Comparison of ENCODE assay signal across 13 mouse cellular contexts in the genomic region with DNA sequence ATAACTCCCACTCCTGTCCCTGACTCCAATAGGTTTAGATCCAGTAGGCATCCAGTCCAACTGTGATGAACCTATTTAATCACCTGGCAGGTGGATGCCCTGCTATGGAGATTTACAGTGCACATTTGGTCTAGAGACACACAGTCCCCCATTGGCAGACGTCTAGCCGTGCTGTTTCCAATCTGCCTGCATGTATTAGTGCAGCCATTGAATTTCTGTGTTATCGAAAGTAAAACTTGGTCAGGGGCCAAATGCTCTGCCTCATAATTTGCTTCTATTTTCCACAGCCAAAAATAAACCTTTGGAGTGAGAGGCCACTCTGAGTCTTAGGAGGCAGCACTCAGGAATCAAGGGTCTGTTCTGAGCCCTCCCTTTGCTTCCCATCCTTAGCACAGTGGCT. TPM values are rescaled to one million over a fixed set of nuclear protein-coding genes. Genes with fewer than 3 reads are reported as not detected.
DNase-seq lines count a peak whose midpoint lies in the region; ATAC-seq and TF ChIP-seq lines count a peak whose summit lies in the region.
"Had no signal": no experiment of that assay in that cellular context is flagged by ENCODE, and none has a peak within 500 bp of the region (broad histone marks: within the 10 kb centered on the region; RNA-seq: fewer than 3 reads in every experiment).

No protein-coding gene starts in this region.

- no peak for TF ChIP-seq CTCF in intestine, postnatal 0 days (IDR thresholded peaks at IDR 0.05; ENCODE audit: low read depth)

- no peak overlapping the region for H3K4me3 ChIP-seq in intestine, postnatal 0 days (ENCODE audit: low read depth, low read length)
- no peak overlapping the region for H3K4me3 ChIP-seq in intestine, embryonic 16.5 days (ENCODE audit: low read length)
- no peak overlapping the region for H3K4me3 ChIP-seq in heart, embryonic 15.5 days
- no peak overlapping the region for H3K4me3 ChIP-seq in midbrain, embryonic 16.5 days (ENCODE audit: low read depth, low read length)
- H3K4me3 ChIP-seq: hindbrain, embryonic 10.5 days; liver, embryonic 13.5 days; stomach, embryonic 15.5 days had no signal

- H3K9ac ChIP-seq in intestine, postnatal 0 days (ENCODE audit: low read depth, low read length): no peak overlapping the region
- H3K9ac ChIP-seq in intestine, embryonic 16.5 days (ENCODE audit: low read depth, low read length): no peak overlapping the region
- no peak overlapping the region for H3K9ac ChIP-seq in heart, embryonic 15.5 days
- H3K9ac ChIP-seq in midbrain, embryonic 16.5 days (ENCODE audit: low read depth, low read length): no peak overlapping the region
- H3K9ac ChIP-seq: liver, embryonic 13.5 days; stomach, embryonic 15.5 days had no signal

- DNase-seq in adrenal gland, postnatal 10 days: peak; percentile 52
- no peak for DNase-seq in adrenal gland, postnatal 4 days (ENCODE audit: low spot score in 2 of 2)
- peak; percentile 28 for DNase-seq in 3T3-L1 (ENCODE audit: low read depth, low spot score)
- no peak for DNase-seq in spleen, adult 12 weeks (ENCODE audit: low spot score)
- DNase-seq: cerebellum, adult 11 months; liver, embryonic 13.5 days; right cerebral cortex, adult 18-20 months had no signal

- 61% methylated on average over 3 of the region's 3 CpGs for WGBS in intestine, postnatal 0 days
- WGBS in intestine, embryonic 16.5 days: 51% methylated on average over 3 of the region's 3 CpGs
- WGBS in heart, embryonic 15.5 days: 23% methylated on average over 3 of the region's 3 CpGs
- 78% methylated on average over 3 of the region's 3 CpGs for WGBS in midbrain, embryonic 16.5 days

- no peaks in the 10 kb centered on the region for H3K36me3 ChIP-seq in intestine, postnatal 0 days (ENCODE audit: control insufficient read depth, insufficient read depth)
- H3K36me3 ChIP-seq in intestine, embryonic 16.5 days (ENCODE audit: control insufficient read depth, insufficient read depth, low read length): no peaks in the 10 kb centered on the region
- H3K36me3 ChIP-seq in heart, embryonic 15.5 days: no peaks in the 10 kb centered on the region
- no peaks in the 10 kb centered on the region for H3K36me3 ChIP-seq in midbrain, embryonic 16.5 days (ENCODE audit: control insufficient read depth, insufficient read depth, low read length)
- H3K36me3 ChIP-seq: hindbrain, embryonic 10.5 days; liver, embryonic 13.5 days; stomach, embryonic 15.5 days had no signal

- no peaks in the 10 kb centered on the region for H3K9me3 ChIP-seq in intestine, postnatal 0 days (ENCODE audit: control insufficient read depth)
- no peaks in the 10 kb centered on the region for H3K9me3 ChIP-seq in intestine, embryonic 16.5 days (ENCODE audit: control insufficient read depth, low read length)
- H3K9me3 ChIP-seq in heart, embryonic 15.5 days (replicated peaks): no peaks in the 10 kb centered on the region
- H3K9me3 ChIP-seq in midbrain, embryonic 16.5 days (replicated peaks; ENCODE audit: control insufficient read depth, low read length, poor library complexity, severe bottlenecking): no peaks in the 10 kb centered on the region
- H3K9me3 ChIP-seq: liver, embryonic 13.5 days; stomach, embryonic 15.5 days had no signal

- H3K4me1 ChIP-seq in intestine, postnatal 0 days (replicated peaks; ENCODE audit: control insufficient read depth, insufficient read depth, low read length): peaks cover 11% of the 10 kb centered on the region
- H3K4me1 ChIP-seq in intestine, embryonic 16.5 days (ENCODE audit: control insufficient read depth, insufficient read depth, low read length): peaks cover 18% of the 10 kb centered on the region
- peaks cover 51% of the 10 kb centered on the region for H3K4me1 ChIP-seq in heart, embryonic 15.5 days (replicated peaks)
- no peaks in the 10 kb centered on the region for H3K4me1 ChIP-seq in midbrain, embryonic 16.5 days (ENCODE audit: control insufficient read depth, insufficient read depth, low read length)
- H3K4me1 ChIP-seq: hindbrain, embryonic 10.5 days; liver, embryonic 13.5 days had no signal

- H3K27me3 ChIP-seq in intestine, postnatal 0 days (replicated peaks; ENCODE audit: control insufficient read depth, insufficient read depth, low read length): no peaks in the 10 kb centered on the region
- no peaks in the 10 kb centered on the region for H3K27me3 ChIP-seq in intestine, embryonic 16.5 days (replicated peaks; ENCODE audit: control insufficient read depth, insufficient read depth, low read length)
- H3K27me3 ChIP-seq in heart, embryonic 15.5 days: no peaks in the 10 kb centered on the region
- no peaks in the 10 kb centered on the region for H3K27me3 ChIP-seq in midbrain, embryonic 16.5 days (ENCODE audit: control insufficient read depth, insufficient read depth, low read depth, low read length)
- H3K27me3 ChIP-seq: liver, embryonic 13.5 days; stomach, embryonic 15.5 days had no signal

- H3K27ac ChIP-seq in intestine, postnatal 0 days (ENCODE audit: low read depth, low read length): no peak overlapping the region
- no peak overlapping the region for H3K27ac ChIP-seq in intestine, embryonic 16.5 days (ENCODE audit: low read length)
- H3K27ac ChIP-seq in heart, embryonic 15.5 days: peak overlapping the region; percentile 64
- H3K27ac ChIP-seq in midbrain, embryonic 16.5 days (ENCODE audit: low read length): no peak overlapping the region
- H3K27ac ChIP-seq: hindbrain, embryonic 10.5 days; liver, embryonic 13.5 days; stomach, embryonic 15.5 days had no signal

- no peak for ATAC-seq in intestine, postnatal 0 days
- ATAC-seq in intestine, embryonic 16.5 days: no peak
- ATAC-seq in heart, embryonic 15.5 days (replicated peaks; ENCODE audit: insufficient number of reproducible peaks, insufficient read depth, low FRiP score, low read depth): peak; percentile 67; the same call in 1 of the 2 replicates
- ATAC-seq in midbrain, embryonic 16.5 days: no peak

- H3K4me2 ChIP-seq in intestine, postnatal 0 days (replicated peaks; ENCODE audit: low read depth): 0 out of 2 replicates have a peak overlapping the region, but pooled peaks have one; percentile 4
- no peak overlapping the region for H3K4me2 ChIP-seq in intestine, embryonic 16.5 days (ENCODE audit: low read depth, low read length)
- H3K4me2 ChIP-seq in heart, embryonic 15.5 days: peak overlapping the region; percentile 39
- no peak overlapping the region for H3K4me2 ChIP-seq in midbrain, embryonic 16.5 days (ENCODE audit: low read length)
- H3K4me2 ChIP-seq: liver, embryonic 13.5 days; stomach, embryonic 15.5 days had no signal

RNA-seq across cellular contexts. Expression of a gene that starts 46.6 kb away (rescaled TPM):
- 10 to 100 TPM; 31.8 to 35.7 TPM for total RNA-seq in adrenal gland, postnatal 10 days (2021)
- 10 to 100 TPM; 49.4 to 53.2 TPM for total RNA-seq in adrenal gland, postnatal 4 days (2021)
- polyA plus RNA-seq in intestine, postnatal 0 days (2015; fragmentation: Nextera tagmentation; extraction: Ambion mirVana): 11.0 and 11.7 TPM in 2 replicates
- polyA plus RNA-seq in intestine, embryonic 16.5 days (2015; fragmentation: Nextera tagmentation; extraction: Ambion mirVana): 20.2 and 20.8 TPM in 2 replicates
- polyA plus RNA-seq in heart, embryonic 15.5 days (2015; fragmentation: Nextera tagmentation; extraction: Ambion mirVana): 27.1 and 29.7 TPM in 2 replicates
- 5.8 and 6.7 TPM in 2 replicates for polyA plus RNA-seq in midbrain, embryonic 16.5 days (2015; fragmentation: Nextera tagmentation; extraction: Ambion mirVana)

Comparison
In these comparisons a context has a peak if more than half of its experiments do, and no peak if none do; other contexts are left out.
1. DNase-seq: peak in adrenal gland, postnatal 10 days (single experiment) and 3T3-L1 (single experiment); none in adrenal gland, postnatal 4 days (0 of 2) and spleen, adult 12 weeks (single experiment).
2. H3K4me2 ChIP-seq: peak in intestine, postnatal 0 days (single experiment) and heart, embryonic 15.5 days (single experiment); none in intestine, embryonic 16.5 days (single experiment) and midbrain, embryonic 16.5 days (single experiment).